Mouse (Mus musculus) kidney, embryonic 14.5 days (tissue): Measurements from ENCODE around the gene Itsn1. TPM values are rescaled to one million over a fixed set of nuclear protein-coding genes. Genes with fewer than 3 reads are reported as not detected.
A peak's percentile ranks its signal among the peaks of the same experiment; 100 is the strongest.

Experiments used
- ATAC-seq: fragments of 200-750 bp; cut with Nextera tagmentation; 2 replicates; pipeline ENCODE4 v1.8.0; 2017; ENCODE audit warnings: moderate number of reproducible peaks, mild to moderate bottlenecking, moderate TSS enrichment, moderate library complexity; ENCODE audit not compliant: low FRiP score, low TSS enrichment
- H3K27ac ChIP-seq: fragments of 300-500 bp; sonication (generic); 2 replicates; pipeline ENCODE4 v1.5.1; 2014; ENCODE audit warnings: low read depth, mild to moderate bottlenecking, low read length, moderate library complexity, mixed read lengths
- H3K27me3 ChIP-seq: fragments of 300-500 bp; sonication (generic); 2 replicates; pipeline ENCODE4 v1.6.1; 2014; ENCODE audit warnings: mild to moderate bottlenecking, low read length; ENCODE audit not compliant: control insufficient read depth, insufficient read depth
- H3K36me3 ChIP-seq: fragments of 300-500 bp; sonication (generic); 2 replicates; pipeline ENCODE4 v1.6.1; 2014; ENCODE audit warnings: low read length, mixed read lengths; ENCODE audit not compliant: control insufficient read depth, insufficient read depth
- H3K4me1 ChIP-seq: fragments of 300-500 bp; sonication (generic); 2 replicates; pipeline ENCODE4 v1.6.1; 2014; ENCODE audit warnings: low read length, mixed read lengths; ENCODE audit not compliant: control insufficient read depth, insufficient read depth
- H3K4me2 ChIP-seq: fragments of 300-500 bp; sonication (generic); replicated peaks from 2 replicates; pipeline ENCODE4 v1.6.1; 2014; ENCODE audit warnings: low read depth, mild to moderate bottlenecking, low read length
- H3K4me3 ChIP-seq: fragments of 300-500 bp; sonication (generic); 2 replicates; pipeline ENCODE4 v1.5.1; 2014; ENCODE audit warnings: mild to moderate bottlenecking, low read length
- H3K9ac ChIP-seq: fragments of 300-500 bp; sonication (generic); 2 replicates; pipeline ENCODE4 v1.6.1; 2014; ENCODE audit warnings: low read depth, mild to moderate bottlenecking, low read length, moderate library complexity
- H3K9me3 ChIP-seq: fragments of 300-500 bp; sonication (generic); 2 replicates; pipeline ENCODE4 v1.6.1; 2016; ENCODE audit warnings: low read length; ENCODE audit not compliant: control insufficient read depth
- WGBS: fragments of 180-500 bp; shearing (Covaris S2); extraction: QIAGEN DNeasy Blood & Tissue Kit; methylation state at CpG from one replicate; pipeline ENCODE4 v1.1.7; 2014; 5-methylcytosine and 5-hydroxymethylcytosine counted together
- polyA plus RNA-seq: library from polyadenylated mRNA; unstranded; fragments of >200 nt; fragmentation: Nextera tagmentation; extraction: Ambion mirVana; gene quantifications from 2 replicates; pipeline ENCODE4 v1.2.1, GENCODE M21; 2014

Gene Itsn1
- polyA plus RNA-seq, 1 experiment from 2014 or later, result 27.7 TPM

GRCm38 (mm10) chr16:91865570-91866257 is 136.6 kb downstream of the Itsn1 start:
- Histone ChIP-seq H3K27ac (no peak overlapping the region), H3K9ac (no peak overlapping the region)

GRCm38 (mm10) chr16:91866258-91866634 is 137.2 kb downstream of the Itsn1 start:
- Histone ChIP-seq H3K27me3 (no peaks in the 10 kb centered on the region), H3K27ac (no peak overlapping the region), H3K9me3 (no peaks in the 10 kb centered on the region), H3K4me1 (peaks cover 14% of the 10 kb centered on the region), H3K4me3 (no peak overlapping the region), H3K36me3 (peaks cover 48% of the 10 kb centered on the region), H3K9ac (no peak overlapping the region), H3K4me2 (no peak overlapping the region)
- WGBS, result 90% methylated on average over 5 of the region's 5 CpGs
- no peak for ATAC-seq

More at GRCm38 (mm10) chr16:91865570-91866257, 136.6 kb downstream of the Itsn1 start:
- H3K4me1 ChIP-seq, result peaks cover 20% of the 10 kb centered on the region
- H3K4me3 ChIP-seq, result no peak overlapping the region
- no peak for ATAC-seq
- H3K4me2 ChIP-seq, result no peak overlapping the region
- H3K9me3 ChIP-seq, result no peaks in the 10 kb centered on the region
- 85% methylated on average over 7 of the region's 7 CpGs for WGBS
- H3K27me3 ChIP-seq, result no peaks in the 10 kb centered on the region
- H3K36me3 ChIP-seq, result peaks cover 47% of the 10 kb centered on the region

GRCm38 (mm10) chr16:91867672-91868071 is 138.6 kb downstream of the Itsn1 start:
- ATAC-seq, result no peak
- H3K9ac ChIP-seq, result no peak overlapping the region
- peaks cover 48% of the 10 kb centered on the region for H3K36me3 ChIP-seq
- no peaks in the 10 kb centered on the region for H3K27me3 ChIP-seq
- WGBS, result 90% methylated on average over 8 of the region's 8 CpGs
- no peak overlapping the region for H3K27ac ChIP-seq
- H3K4me3 ChIP-seq, result no peak overlapping the region
- H3K9me3 ChIP-seq, result no peaks in the 10 kb centered on the region
- H3K4me1 ChIP-seq, result peaks cover 2% of the 10 kb centered on the region; the same call in 1 of the 2 replicates
- H3K4me2 ChIP-seq, result no peak overlapping the region

- H3K4me1 ChIP-seq, result no peaks in the 10 kb centered on the region
- H3K4me2 ChIP-seq, result no peak overlapping the region
- H3K36me3 ChIP-seq, result peaks cover 39% of the 10 kb centered on the region
- H3K9ac ChIP-seq, result no peak overlapping the region
- H3K4me3 ChIP-seq, result no peak overlapping the region
- H3K9me3 ChIP-seq, result no peaks in the 10 kb centered on the region
- H3K27ac ChIP-seq, result no peak overlapping the region
- WGBS, result 92% methylated on average over 28 of the region's 28 CpGs
- H3K27me3 ChIP-seq, result no peaks in the 10 kb centered on the region
- no peak for ATAC-seq
Measured at GRCm38 (mm10) chr16:91868943-91869911, 140.1 kb downstream of the Itsn1 start.

GRCm38 (mm10) chr16:91870158-91870582 is 141.1 kb downstream of the Itsn1 start:
- no peak for ATAC-seq

GRCm38 (mm10) chr16:91871188-91871587 is 142.1 kb downstream of the Itsn1 start:
- H3K9me3 ChIP-seq, result no peaks in the 10 kb centered on the region
- 96% methylated on average over 6 of the region's 6 CpGs for WGBS
- H3K4me1 ChIP-seq, result peaks cover 7% of the 10 kb centered on the region; the same call in 1 of the 2 replicates
- H3K36me3 ChIP-seq, result peaks cover 27% of the 10 kb centered on the region
- no peak overlapping the region for H3K4me3 ChIP-seq
- H3K27me3 ChIP-seq, result no peaks in the 10 kb centered on the region
- H3K9ac ChIP-seq, result no peak overlapping the region
- ATAC-seq, result no peak
- no peak overlapping the region for H3K27ac ChIP-seq
- no peak overlapping the region for H3K4me2 ChIP-seq

More at GRCm38 (mm10) chr16:91870158-91870582, 141.1 kb downstream of the Itsn1 start:
- peaks cover 34% of the 10 kb centered on the region for H3K36me3 ChIP-seq
- H3K27ac ChIP-seq, result no peak overlapping the region
- H3K9me3 ChIP-seq, result no peaks in the 10 kb centered on the region
- no peak overlapping the region for H3K9ac ChIP-seq
- no peaks in the 10 kb centered on the region for H3K27me3 ChIP-seq
- 96% methylated on average over 6 of the region's 6 CpGs for WGBS
- H3K4me1 ChIP-seq, result peaks cover 3% of the 10 kb centered on the region; the same call in 1 of the 2 replicates
- no peak overlapping the region for H3K4me3 ChIP-seq
- H3K4me2 ChIP-seq, result no peak overlapping the region

- Histone ChIP-seq H3K9ac (no peak overlapping the region), H3K4me2 (no peak overlapping the region), H3K9me3 (no peaks in the 10 kb centered on the region), H3K4me1 (peaks cover 7% of the 10 kb centered on the region; the same call in 1 of the 2 replicates), H3K27ac (no peak overlapping the region), H3K27me3 (no peaks in the 10 kb centered on the region), H3K36me3 (peaks cover 19% of the 10 kb centered on the region), H3K4me3 (no peak overlapping the region)
- 65% methylated on average over 3 of the region's 3 CpGs for WGBS
- no peak for ATAC-seq
Measured at GRCm38 (mm10) chr16:91873695-91874094, 144.6 kb downstream of the Itsn1 start.

GRCm38 (mm10) chr16:91875567-91876344 is 146.7 kb downstream of the Itsn1 start:
- no peaks in the 10 kb centered on the region for H3K9me3 ChIP-seq
- no peak overlapping the region for H3K4me3 ChIP-seq
- no peak overlapping the region for H3K4me2 ChIP-seq
- no peak overlapping the region for H3K27ac ChIP-seq
- peaks cover 7% of the 10 kb centered on the region; the same call in 1 of the 2 replicates for H3K4me1 ChIP-seq
- no peak overlapping the region for H3K9ac ChIP-seq
- peak; percentile 36; the same call in 1 of the 2 replicates for ATAC-seq
- H3K27me3 ChIP-seq, result no peaks in the 10 kb centered on the region
- peaks cover 1% of the 10 kb centered on the region; the same call in 1 of the 2 replicates for H3K36me3 ChIP-seq
- WGBS, result 31% methylated on average over 4 of the region's 4 CpGs
